Mouse (Mus musculus): Measurements from ENCODE around the gene Grin2b. TPM values are rescaled to one million over a fixed set of nuclear protein-coding genes. Genes with fewer than 3 reads are reported as not detected.
A peak's percentile ranks its signal among the peaks of the same experiment; 100 is the strongest.
"Not testable (repeated sequence)": the region's sequence is repeated elsewhere in the genome, so short reads cannot be mapped to it uniquely, and the experiment has no call there.

Grin2b gene
- total RNA-seq, 2 experiments from 2014 or later, result 0.52 to 1.5 TPM

DNA sequence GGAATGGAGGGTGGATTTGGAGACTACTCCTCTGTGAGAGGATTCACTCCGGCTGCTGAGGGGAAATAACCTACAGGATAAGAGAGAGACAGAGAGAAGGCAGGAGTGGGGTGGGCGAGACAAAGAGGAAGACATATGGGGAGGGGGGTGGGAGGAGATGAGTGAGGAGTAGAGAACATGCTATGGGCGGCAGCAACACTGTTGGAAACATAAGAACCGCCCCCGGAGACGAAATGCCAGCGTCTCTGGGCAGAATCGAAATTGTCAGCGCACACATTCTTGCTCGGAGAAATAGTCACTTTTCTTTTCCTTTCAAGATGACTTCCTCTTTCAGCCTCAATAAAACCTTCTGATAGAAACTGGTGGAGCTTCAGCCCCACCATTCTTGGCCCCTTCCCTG, 274.1 kb downstream of the Grin2b start:
- no peak for DNase-seq

DNA sequence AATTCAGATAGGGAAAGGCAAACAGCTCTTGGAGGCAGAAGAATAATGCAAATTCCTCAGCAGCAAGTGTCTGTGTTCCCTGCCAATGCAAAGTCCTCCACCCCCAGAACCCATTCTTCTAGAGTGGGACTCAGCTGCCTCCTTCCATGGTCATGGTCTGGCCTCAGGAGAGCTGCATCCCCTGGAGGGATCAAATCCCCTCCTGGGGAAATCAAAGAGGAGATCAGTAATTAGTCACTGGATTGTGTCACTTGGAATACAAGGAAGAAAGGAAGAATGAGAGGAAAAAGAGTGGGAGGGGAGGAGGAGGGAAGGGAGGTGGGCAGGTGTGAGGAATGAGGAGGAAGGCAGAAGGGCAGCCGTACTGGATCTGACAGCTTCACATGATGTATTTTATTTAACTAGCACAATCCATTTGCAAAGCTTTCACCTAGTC, 278.5 kb downstream of the Grin2b start:
- DNase-seq, result no peak

DNA sequence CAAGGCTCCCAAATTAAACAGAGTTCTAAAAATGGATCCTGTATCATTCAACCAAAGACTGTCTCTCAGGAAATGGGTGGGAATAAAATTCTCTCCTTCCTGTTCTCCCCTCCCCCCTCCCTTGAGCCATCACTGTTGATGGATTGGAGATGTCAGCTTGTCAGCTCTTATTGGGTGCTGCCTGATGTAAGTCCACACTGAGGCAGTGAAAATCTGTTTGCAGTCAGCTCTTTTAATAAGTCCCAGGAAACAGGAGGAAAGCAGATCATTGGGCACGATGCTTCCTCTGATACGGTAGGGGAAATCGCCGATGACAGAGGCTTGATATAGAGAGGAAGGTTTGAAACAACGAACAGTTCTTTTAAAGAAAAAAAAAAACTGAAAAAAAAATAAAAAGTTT, 290.7 kb downstream of the Grin2b start:
- no peak for DNase-seq

DNA sequence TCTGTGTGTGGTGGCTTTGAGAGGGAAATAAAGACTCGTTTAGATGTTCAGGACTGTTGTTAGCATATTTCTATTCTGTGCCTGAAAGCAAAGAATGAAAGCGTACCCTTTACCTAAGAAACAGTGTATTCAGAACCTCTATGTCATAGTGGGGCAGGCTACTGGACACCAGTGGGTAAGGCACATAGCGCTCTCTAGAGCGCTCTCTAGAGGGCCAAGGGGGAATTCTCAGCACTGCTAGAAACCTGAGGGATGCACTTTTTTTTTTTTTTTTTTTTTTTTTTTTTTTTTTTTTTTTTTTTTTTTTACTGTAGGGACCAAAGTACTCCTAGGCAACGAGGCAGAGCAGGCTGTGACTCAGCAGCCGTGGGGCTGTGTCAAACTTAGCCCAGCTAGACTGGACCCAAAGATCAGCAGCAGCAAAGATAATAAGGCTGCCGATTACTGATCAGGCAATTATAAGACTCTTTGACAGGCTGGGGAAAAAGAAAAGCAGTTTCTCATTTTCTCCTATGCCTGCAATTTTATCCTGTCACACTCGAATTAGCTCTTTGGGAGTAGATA, 297.1 kb downstream of the Grin2b start:
- DNase-seq, result no peak

DNA sequence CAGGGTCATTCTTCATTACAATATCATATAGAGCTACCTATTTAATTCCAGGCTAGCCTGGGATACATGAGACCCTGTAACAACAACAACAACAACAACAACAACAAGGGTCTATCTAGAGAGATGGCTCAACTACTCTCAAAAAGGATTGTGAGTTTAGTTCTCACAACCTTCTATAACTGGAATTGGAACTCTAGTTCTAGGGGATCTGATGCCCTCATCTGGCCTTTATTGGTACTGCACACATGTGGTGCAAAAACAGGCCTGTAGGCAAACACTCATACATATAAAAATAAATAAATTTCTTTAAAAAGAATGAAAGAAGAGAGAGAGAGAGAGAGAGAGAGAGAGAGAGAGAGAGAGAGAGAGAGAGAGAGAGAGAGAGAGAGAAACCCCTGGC, 298.7 kb downstream of the Grin2b start:
- no peak for DNase-seq

DNA sequence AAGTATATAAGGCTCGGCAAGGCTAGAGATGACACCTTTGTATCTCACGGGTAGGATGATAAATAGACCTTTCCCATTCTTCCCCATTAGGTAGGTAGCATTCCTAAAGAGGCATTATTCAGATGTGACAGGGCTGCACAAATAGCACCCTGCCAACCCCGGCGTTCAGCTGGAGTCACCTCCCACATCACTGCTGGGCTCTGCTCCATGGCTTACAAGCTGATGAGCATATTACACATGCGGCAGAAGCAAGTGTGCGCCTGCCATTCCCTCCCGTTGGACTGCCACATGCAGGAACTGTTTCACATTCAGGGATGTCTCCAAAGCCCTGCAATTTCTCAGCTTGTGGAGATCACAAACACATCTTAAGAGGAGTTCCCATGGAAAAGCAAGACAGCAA, 307.5 kb downstream of the Grin2b start:
- no peak for DNase-seq

DNA sequence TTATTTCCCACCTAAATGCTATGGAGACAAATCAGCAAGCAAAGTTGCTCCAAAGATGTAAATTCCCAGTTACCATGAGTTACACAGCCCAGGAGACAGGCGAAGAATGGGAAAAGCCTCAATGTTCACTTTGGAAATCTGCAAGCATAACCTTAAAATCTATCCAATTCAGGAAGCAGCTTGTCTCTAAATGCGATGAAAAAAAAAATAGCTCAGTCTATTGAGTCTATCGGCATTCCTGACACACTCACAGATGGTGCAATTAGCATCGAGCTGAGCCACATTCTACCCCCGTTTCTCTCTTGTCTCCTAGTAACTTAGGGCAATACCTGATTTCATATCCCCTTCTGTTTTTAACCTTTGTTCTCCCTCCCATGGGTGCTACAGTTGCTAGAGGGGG, 309.3 kb downstream of the Grin2b start:
- no peak for DNase-seq

DNA sequence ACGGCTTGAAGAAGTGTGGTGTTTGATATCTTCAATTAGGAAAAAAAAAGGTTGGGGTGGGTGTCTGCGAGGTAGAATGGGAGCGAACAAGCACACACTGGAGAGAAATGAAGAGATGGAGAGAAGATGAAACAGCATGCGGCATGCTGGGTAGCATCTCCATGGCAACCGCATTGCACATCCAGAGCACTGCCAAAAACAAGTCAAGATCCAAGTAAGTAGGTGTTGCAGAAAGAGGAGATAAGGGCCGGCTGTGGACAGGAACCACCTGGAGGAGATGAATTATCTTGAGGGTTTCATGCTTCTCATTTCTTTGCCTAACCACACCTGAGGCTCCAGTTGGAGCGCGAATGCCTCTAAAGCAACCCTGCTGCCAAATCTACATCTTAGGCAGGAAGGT, 313.8 kb downstream of the Grin2b start:
- DNase-seq, result no peak

DNA sequence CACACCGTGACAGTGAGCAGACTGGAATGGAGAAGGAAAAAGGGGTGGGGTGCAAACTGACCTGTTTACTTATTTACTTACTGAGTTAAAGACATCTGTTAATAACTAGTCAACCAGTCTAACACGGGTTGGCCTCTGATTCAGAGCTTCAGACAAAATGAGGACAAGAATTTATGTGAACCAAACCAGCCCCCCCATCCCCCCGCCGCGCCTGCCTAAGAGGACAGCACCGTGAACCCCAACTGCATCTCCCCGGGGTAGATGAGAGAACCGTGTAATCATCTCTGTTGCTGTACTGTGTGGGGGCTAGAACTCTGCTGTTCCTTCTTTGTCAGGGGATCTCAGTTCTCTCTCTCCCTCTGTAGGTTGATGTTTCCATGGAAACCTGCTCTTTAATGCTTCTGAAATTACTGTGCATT, 319.1 kb downstream of the Grin2b start:
- DNase-seq, result no peak

DNA sequence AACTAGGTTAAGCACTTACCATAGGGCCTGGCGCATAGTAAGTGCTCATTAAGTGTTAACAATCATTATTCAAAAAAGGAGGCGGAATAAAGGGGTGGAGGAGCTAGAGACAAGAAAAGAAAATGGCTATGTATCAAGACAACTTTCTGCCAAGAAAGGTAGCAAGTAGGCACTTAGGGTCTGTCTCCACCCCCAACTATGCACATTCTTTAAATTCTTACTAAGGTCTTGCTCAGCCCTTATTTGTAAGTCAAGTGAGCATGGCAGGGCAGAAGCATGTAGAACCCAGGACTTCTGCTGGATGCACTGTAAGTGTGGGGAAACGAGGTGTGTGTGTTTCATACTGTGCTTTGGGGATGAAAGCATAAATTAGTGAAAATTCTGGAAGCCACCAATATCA, 329.6 kb downstream of the Grin2b start:
- DNase-seq, result no peak

DNA sequence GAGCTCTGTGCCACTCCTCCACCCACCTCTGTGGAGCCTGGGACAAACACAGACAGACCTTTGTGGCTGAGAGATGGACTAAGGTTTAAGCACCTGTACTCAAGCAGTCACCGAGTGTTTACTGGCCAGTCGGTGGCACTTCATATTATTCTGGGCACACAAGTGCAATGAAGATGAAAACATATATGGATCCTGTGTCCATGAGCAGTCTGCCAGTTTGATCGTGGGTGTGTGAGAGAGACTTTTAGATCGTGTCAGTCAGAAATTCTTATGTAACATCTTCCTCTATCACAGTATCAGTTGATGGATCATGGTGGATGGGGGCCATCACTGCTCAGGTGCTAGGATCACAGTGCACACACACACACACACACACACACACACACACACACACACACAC, 337.0 kb downstream of the Grin2b start:
- no peak for DNase-seq

DNA sequence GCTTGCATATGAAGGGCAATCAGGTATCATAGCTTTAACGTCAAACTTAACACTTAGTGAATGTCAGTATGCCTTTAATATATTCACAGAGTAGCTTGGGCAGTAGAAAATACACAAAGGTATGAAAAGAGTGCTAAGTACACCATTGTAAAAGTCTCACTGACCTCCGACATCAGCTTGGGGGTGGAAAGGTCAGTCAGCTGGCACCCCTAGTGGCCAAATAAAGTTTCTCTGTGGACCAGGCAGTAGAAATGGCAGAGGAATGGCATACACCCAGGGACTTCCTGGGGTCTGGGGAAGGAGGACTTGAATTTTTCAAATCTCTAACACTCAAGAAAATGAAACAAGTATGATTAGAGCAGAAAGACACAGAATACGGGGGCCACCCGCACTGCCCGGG, 339.8 kb downstream of the Grin2b start:
- no peak for DNase-seq

DNA sequence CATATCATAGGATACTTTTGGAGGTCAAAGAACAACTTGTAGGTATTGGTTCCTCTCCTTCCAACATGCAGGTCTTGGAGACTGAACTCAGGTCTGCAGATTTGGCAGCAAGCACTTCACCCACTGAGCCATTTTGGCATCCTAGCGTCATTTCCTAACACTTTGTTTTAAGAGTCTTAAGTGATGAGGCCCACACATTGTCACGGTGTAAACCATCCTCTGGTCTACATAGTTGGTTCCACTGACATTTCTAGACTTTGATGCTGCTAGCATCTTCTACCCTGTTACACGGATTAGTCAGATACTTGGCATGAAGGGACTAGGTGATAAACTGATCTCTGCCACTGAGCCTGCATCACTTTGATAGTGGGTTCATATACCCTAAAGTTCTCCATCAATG, 341.3 kb downstream of the Grin2b start:
- no peak for DNase-seq

DNA sequence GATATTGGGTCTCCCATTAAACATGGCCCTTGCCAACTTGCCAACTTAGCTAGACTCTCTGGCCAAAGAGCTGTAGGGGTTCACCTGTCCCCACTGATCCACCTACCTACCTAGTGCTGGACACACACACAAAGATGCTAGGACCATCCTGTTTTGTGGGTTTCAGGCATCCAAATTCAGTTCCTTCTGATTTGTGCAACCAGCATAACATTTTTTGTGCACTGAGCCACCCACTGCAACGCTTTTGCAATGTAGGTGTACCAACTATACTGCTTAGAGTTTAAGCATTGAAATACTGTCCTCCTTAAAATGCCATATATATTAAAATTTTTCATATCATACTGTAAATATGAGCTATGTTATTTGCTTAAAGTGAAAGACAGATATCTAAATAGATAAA, 342.3 kb downstream of the Grin2b start:
- DNase-seq, result no peak

DNA sequence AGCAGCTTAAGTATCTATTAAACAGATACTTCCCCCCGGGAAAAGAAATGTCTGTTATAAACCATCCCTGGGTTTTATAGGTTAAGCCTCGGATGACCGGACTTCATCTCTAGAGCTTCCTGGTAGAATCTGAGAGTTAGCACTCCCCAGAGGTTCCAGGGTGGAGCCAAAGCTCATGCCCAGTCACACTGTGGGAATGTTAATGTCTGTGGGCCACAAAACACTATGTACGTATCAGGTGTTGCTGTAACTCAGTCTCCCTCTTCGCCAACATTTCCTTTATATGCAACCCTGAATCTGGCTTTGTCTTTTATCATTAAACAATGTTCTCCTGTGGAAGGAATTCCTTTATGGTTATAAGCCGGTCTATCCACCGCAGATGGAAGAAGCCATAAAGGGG, 343.9 kb downstream of the Grin2b start:
- DNase-seq, result no peak

DNA sequence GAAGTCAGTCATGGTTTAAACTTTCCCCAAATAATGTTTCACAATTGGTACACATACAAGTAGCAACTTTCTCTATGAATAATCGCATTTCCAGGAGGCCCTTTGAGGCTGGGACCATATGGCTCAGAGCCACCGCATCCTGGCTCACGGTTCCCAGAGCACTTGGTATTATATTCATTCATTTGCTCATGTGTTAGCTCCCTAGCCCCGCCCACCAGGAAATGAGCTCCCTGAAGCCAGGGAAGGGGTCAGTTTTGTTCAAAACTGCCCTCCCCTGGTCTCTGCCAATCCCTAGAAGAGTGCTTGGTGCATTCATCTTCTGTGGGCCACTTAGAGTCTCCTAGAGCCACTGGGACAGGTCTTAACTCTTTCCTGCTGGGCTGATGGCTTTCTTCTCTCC, 344.3 kb downstream of the Grin2b start:
- no peak for DNase-seq

DNA sequence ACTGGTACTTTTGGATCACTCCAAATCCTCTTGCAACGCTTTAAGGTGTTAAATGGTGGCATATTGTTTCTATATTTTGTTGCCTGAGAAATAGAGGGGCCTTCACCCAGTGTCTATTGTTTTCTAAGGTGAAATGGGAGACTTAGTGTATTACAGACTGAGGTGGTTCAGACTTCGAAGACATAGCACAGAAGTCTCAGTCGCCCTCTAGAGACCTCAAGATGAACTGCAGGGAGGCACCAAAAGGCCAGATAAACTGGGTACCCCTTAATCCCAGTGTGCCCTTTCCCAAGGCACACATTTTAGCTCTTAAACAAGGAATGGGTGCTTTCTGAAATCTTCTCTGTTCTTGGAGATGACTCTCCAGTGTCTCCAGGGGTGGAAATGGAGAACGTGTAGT, 345.4 kb downstream of the Grin2b start:
- DNase-seq, result peak; percentile 41

DNA sequence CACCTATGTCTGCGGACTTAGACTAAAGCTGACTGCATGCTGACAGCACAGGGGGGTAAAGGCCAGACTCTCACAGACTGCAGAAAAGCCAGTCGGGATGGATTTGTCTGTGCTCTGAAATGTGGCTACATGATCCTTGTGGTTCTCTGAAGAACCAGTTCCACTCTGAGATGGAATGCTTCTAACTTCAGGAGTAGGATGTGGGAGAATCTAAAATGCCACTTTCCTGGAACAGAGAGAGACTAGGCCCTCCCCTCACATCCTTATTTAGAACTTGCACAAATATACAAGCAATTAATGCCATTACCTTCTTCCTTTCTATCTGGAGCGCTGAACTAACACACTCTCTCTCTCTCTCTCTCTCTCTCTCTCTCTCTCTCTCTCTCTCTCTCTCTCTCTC, 346.0 kb downstream of the Grin2b start:
- DNase-seq, result no peak

DNA sequence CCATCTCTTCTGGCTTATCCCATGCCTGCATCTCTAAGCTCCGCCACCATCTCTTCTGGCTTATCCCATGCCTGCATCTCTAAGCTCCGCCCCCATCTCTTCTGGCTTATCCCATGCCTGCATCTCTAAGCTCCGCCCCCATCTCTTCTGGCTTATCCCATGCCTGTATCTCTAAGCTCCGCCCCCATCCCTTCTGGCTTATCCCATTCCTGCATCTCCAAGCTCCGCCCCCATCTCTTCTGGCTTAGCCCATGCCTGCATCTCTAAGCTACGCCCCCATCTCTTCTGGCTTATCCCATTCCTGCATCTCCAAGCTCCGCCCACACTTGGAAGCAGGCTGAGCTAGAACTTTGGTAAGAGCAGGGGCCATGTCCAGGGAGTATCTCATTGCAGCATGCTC, 346.5 kb downstream of the Grin2b start:
- not testable (repeated sequence) for DNase-seq

DNA sequence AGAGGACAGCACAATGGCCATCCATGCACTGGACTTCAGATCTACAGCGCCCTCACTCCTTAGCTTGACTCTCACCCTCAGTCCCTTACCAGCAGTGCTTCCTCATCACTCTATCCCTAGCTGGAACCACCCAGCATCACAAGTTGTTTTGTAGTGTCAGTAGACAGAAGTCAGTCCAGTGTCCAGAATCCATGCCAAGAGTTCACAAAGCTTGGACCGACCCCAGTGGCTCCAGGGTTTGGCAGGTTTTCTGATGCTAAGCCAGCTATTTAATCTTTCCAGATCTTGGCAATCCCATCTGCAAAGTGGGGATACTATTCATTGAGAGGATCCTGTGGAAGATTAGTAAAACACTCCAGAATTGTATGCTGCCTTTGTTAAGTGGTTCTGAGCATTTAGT, 355.9 kb downstream of the Grin2b start:
- no peak for DNase-seq

DNA sequence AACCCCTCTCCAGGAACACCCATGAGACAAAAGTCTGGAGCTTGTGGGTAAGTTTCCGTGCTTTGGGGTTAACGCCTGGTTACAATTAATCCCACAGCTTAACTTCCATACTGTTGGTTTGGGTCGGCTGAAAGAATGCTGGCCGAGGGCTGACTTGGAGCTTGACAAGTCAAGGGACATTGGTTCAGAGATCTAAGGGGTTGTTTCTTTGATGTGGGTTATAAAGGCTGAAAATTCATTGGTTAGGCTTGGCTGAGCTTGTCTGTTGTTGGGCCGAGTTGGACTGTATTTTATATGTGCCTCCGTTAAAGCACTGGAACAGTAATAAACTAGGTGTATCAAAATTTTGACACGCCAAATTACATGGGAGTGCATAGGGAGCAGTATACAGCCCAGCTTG, 359.6 kb downstream of the Grin2b start:
- DNase-seq, result no peak

DNA sequence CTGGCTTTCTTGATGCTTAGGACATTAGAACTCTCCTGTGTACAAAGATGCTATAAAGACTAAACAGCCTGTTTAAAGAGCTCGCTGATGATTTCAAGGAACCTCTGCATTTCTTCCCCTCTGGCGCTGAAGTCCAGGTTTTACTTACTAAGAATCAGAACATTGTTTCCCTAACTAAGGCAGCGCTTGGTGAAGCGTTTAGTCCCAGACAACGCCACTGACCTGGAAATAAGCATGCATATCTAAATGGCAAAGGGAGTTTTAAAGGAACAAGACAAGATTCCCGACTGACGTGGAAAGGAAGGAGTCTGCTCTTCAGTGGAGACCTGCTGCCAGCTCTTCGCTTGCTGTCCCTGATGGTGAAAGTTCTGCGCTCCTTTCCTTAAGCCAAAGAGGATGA, 367.9 kb downstream of the Grin2b start:
- DNase-seq, result no peak

DNA sequence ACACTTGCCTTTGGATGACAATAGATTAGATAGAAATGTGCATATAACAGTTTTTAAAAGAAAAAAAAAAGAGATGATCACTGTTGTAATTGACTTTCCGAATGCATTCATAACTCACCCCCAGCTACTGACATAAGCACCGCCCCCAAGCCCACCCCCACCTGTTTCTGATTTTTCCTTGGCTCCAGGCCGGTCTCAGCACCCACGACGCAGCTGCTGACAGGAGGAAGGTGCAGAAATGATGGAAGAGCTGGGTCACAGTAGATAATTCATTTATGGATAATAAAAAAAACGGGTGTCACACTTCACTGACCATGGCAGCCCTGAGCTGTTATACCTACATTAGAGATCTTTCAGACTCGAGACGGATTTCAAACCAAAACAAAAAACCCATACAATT, 373.4 kb downstream of the Grin2b start:
- DNase-seq, result no peak

DNA sequence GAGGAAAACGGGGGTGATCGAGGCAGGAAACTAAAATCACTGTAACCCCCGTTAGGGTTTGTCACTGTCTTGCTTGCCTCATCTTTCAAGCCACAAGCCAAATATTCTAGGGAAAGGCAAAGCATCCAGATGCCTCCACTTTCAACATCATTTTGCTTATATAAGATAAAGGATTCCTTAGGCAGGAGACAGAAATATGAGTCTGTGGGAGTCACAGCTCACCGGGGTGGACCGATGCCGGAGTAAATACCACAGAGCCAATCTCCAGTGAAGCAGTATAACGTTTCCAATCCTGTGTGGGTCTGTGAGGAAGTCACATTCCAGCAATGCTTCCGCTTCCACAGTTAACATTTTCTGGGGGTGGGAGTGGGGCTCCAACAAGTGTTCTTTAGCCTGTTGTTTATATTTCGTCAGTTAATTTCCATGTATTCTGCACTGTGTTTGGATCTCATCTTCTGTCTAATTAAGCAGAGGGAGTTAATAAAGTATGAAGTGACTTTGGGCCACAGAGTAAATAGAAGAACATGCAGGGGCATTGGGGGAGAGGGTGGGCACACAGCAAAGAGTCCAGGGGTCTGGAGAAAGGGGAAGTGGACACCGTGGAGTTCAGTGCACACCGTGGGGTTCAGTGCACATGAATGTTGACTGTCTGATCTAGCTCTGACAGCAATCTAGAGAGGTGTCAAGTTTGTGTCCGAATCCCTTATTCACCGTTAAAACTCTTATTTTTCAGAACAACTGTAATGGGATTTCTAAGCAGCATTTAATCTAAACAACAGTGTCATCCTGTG, 374.9 kb downstream of the Grin2b start:
- DNase-seq, result no peak
